Mouse (Mus musculus) spleen, adult 2 months (tissue): ENCODE data around the gene Nrros. TPM values are rescaled to one million over a fixed set of nuclear protein-coding genes. Genes with fewer than 3 reads are reported as not detected.
A peak's percentile ranks its signal among the peaks of the same experiment; 100 is the strongest.

Source experiments
- DNase-seq, 2 experiments: peaks; one replicate each; pipeline versions ENCODE4 v3.0.0 to v3.0.0-alpha.2; 2012 to 2021; ENCODE audit warnings: low spot score in 2 of 2, low read depth in 1 of 2
- H3K27ac ChIP-seq: fragments of 200-500 bp; 2 replicates; pipeline ENCODE4 v1.5.1; 2012; ENCODE audit warnings: low read length, inconsistent platforms; ENCODE audit not compliant: insufficient read depth
- H3K27me3 ChIP-seq: fragments of 200-500 bp; 2 replicates; pipeline ENCODE4 v1.6.1; 2012; ENCODE audit warnings: mild to moderate bottlenecking, moderate library complexity, low read length, inconsistent platforms; ENCODE audit not compliant: control insufficient read depth, insufficient read depth
- H3K36me3 ChIP-seq: fragments of 200-500 bp; 2 replicates; pipeline ENCODE4 v1.6.1; 2012; ENCODE audit warnings: mild to moderate bottlenecking, low read length, inconsistent platforms; ENCODE audit not compliant: control insufficient read depth, insufficient read depth
- H3K4me1 ChIP-seq: fragments of 200-500 bp; 2 replicates; pipeline ENCODE4 v1.6.1; 2011; ENCODE audit warnings: inconsistent platforms; ENCODE audit not compliant: control insufficient read depth, insufficient read depth, insufficient read length
- H3K4me3 ChIP-seq: fragments of 200-500 bp; 2 replicates; pipeline ENCODE4 v1.5.1; 2011; ENCODE audit warnings: mild to moderate bottlenecking, inconsistent platforms; ENCODE audit not compliant: insufficient read depth, insufficient read length; ENCODE audit errors: extremely low read depth
- CTCF ChIP-seq: fragments of 200-500 bp; IDR thresholded peaks from 2 replicates; pipeline ENCODE4 v1.5.1; 2011; ENCODE audit warnings: mild to moderate bottlenecking, inconsistent platforms; ENCODE audit not compliant: insufficient read depth, insufficient read length, insufficient replicate concordance; ENCODE audit errors: extremely low read depth
- POLR2A ChIP-seq: fragments of 200-500 bp; IDR thresholded peaks from 2 replicates; pipeline ENCODE4 v1.6.1; 2011; ENCODE audit warnings: low read depth, low read length, inconsistent platforms
- WGBS: fragments of 180-500 bp; shearing (Covaris S2); methylation state at CpG from one replicate; pipeline ENCODE4 v1.1.7; 2018; 5-methylcytosine and 5-hydroxymethylcytosine counted together
- polyA plus RNA-seq: library from polyadenylated mRNA; depleted of rRNA; stranded (reverse); fragments of >200 nt; gene quantifications from 2 replicates; pipeline ENCODE4 v1.2.3, GENCODE M21; 2012

Nrros gene
- polyA plus RNA-seq, 1 experiment = 105 TPM

GRCm38 (mm10) chr16:32163891-32164290 lies 1.5 kb downstream of the Nrros start:
- H3K4me1 ChIP-seq = peaks cover 18% of the 10 kb centered on the region; the same call in 1 of the 2 replicates
- H3K27ac ChIP-seq = peak overlapping the region; percentile 98
- peaks cover 12% of the 10 kb centered on the region for H3K36me3 ChIP-seq
- no peak for DNase-seq
- H3K27me3 ChIP-seq = no peaks in the 10 kb centered on the region
- H3K4me3 ChIP-seq = peak overlapping the region; percentile 90
- WGBS = 5% methylated on average over 5 of the region's 5 CpGs
- TF ChIP-seq POLR2A (no peak), CTCF (no peak)

- TF ChIP-seq CTCF = no peak
- TF ChIP-seq POLR2A = peak; percentile 51
- no peaks in the 10 kb centered on the region for H3K27me3 ChIP-seq
These were observed 2.0 kb downstream of the Nrros start for GRCm38 (mm10) chr16:32163392-32163791.

GRCm38 (mm10) chr16:32160742-32161323 lies 4.6 kb downstream of the Nrros start:
- H3K4me3 ChIP-seq = no peak overlapping the region; the same call in 1 of the 2 replicates
- peak overlapping the region; percentile 13 for H3K27ac ChIP-seq
- DNase-seq = peak in 1 of 2 experiments; percentile 31
- no peaks in the 10 kb centered on the region for H3K27me3 ChIP-seq
- 14% methylated on average over 9 of the region's 9 CpGs for WGBS
- TF ChIP-seq CTCF (no peak), POLR2A (no peak)
- H3K36me3 ChIP-seq = peaks cover 18% of the 10 kb centered on the region
- H3K4me1 ChIP-seq = peaks cover 14% of the 10 kb centered on the region; the same call in 1 of the 2 replicates

More at GRCm38 (mm10) chr16:32163392-32163791, 2.0 kb downstream of the Nrros start:
- Histone ChIP-seq H3K4me1 (peaks cover 18% of the 10 kb centered on the region; the same call in 1 of the 2 replicates), H3K27ac (peak overlapping the region; percentile 98), H3K36me3 (peaks cover 12% of the 10 kb centered on the region), H3K4me3 (peak overlapping the region; percentile 90)
- 6% methylated on average over 4 of the region's 4 CpGs for WGBS
- DNase-seq = peak; percentile 85 to 86

GRCm38 (mm10) chr16:32158966-32159365 lies 6.4 kb downstream of the Nrros start:
- H3K36me3 ChIP-seq = peaks cover 32% of the 10 kb centered on the region
- no peak for TF ChIP-seq POLR2A
- no peak for TF ChIP-seq CTCF
- 84% methylated on average over 3 of the region's 3 CpGs for WGBS
- no peak overlapping the region for H3K4me3 ChIP-seq
- peaks cover 10% of the 10 kb centered on the region; the same call in 1 of the 2 replicates for H3K4me1 ChIP-seq
- DNase-seq = no peak
- no peaks in the 10 kb centered on the region for H3K27me3 ChIP-seq
- H3K27ac ChIP-seq = no peak overlapping the region

- DNase-seq = no peak
These were observed 8.0 kb downstream of the Nrros start for GRCm38 (mm10) chr16:32157369-32157768.

GRCm38 (mm10) chr16:32156719-32157118 lies 8.7 kb downstream of the Nrros start:
- Histone ChIP-seq H3K4me3 (no peak overlapping the region), H3K27ac (no peak overlapping the region), H3K4me1 (peaks cover 5% of the 10 kb centered on the region; the same call in 1 of the 2 replicates), H3K36me3 (peaks cover 33% of the 10 kb centered on the region), H3K27me3 (no peaks in the 10 kb centered on the region)
- no peak for DNase-seq
- TF ChIP-seq CTCF (no peak), POLR2A (no peak)
- 76% methylated on average over 3 of the region's 3 CpGs for WGBS

More at GRCm38 (mm10) chr16:32157369-32157768, 8.0 kb downstream of the Nrros start:
- peaks cover 8% of the 10 kb centered on the region; the same call in 1 of the 2 replicates for H3K4me1 ChIP-seq
- no peaks in the 10 kb centered on the region for H3K27me3 ChIP-seq
- no peak overlapping the region for H3K4me3 ChIP-seq
- 92% methylated on average over 2 of the region's 2 CpGs for WGBS
- peaks cover 36% of the 10 kb centered on the region for H3K36me3 ChIP-seq
- H3K27ac ChIP-seq = no peak overlapping the region
- TF ChIP-seq CTCF (no peak), POLR2A (no peak)

DNA sequence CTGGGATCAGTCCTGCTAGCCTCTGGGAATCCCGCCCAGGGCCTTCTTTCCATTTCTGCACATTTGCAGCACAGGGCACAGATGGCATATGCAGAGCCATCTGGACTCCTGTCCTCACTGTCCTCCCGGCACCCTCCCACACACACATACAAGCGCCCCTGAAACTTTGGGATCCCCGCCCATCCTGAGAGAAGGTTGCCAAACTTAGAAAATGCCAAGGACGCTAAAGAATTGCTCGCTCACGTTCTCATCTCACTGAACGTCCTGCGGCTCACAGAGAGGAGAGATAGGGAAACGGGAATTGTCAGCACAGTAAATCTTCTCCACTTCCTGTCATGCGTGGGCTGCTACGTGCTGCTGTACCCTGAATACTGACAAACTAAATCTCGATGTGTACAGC lies 11.0 kb downstream of the Nrros start:
- no peak for DNase-seq
- Histone ChIP-seq H3K36me3 (peaks cover 25% of the 10 kb centered on the region), H3K4me3 (no peak overlapping the region), H3K4me1 (no peaks in the 10 kb centered on the region; the same call in 1 of the 2 replicates), H3K27ac (no peak overlapping the region), H3K27me3 (no peaks in the 10 kb centered on the region)
- TF ChIP-seq POLR2A (no peak), CTCF (no peak)
- WGBS = 76% methylated on average over 13 of the region's 13 CpGs
